Mouse (Mus musculus): ENCODE measurements around the gene 4930556J24Rik.
"Not testable (repeated sequence)": the region's sequence is repeated elsewhere in the genome, so short reads cannot be mapped to it uniquely, and the experiment has no call there.

The 4930556J24Rik gene

DNA sequence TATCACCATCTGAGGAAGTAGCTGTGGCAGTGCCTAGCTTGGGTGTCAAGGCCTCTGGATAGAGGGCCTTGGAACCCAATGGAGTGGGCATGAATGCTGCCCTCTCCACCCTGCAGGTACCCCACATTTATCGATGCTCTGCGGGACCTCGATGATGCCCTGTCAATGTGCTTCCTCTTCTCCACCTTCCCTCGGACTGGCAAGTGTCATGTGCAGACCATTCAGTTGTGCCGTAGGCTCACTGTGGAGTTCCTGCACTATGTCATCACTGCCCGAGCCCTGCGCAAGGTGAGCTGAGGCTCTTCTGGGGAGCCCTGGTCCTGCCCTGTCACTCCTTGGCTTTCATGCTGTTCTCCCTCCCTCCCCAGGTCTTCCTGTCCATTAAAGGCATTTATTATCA lies 3.5 kb downstream of the 4930556J24Rik start:
- no peak for DNase-seq (ENCODE audit: low read depth, low spot score)

DNA sequence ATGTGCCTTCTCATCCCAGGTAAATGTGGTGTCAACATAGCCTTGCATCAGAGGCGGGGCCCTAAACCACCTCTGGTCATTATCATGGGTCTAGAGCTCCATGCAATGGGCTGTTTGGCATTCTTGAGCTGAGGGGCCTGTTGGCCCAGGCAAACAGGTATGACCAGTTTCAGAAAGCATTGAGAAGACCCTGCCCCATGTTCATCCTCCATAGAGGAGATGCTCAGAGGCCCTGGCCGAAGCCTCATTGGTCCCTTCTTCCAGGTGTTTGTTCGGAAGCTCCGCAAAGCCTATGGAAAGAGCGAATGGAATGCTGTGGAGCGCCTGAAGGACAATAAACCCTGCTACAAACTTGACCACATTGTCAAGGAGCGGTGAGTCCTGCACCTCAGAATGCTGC lies 6.2 kb downstream of the 4930556J24Rik start:
- no peak for DNase-seq (ENCODE audit: low read depth, low spot score)

DNA sequence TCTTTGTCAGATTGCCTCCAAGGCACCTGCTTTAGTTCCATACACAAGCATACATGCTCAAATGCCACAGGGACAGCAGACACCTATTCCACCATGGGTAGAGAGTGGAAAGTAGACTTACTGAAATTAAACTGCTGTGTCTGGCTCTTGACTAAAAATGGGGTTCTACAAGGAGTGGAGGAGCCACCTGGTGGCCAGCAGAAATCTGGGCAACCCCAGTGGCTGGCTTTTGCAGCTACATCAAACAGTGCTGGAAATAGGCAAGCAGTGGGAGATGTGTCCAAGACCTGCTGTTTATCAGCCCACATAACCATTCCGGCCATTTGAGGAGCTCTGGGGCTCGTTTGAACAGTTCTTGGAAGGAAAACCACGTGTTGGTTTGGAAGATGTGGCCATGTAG lies 6.7 kb downstream of the 4930556J24Rik start:
- DNase-seq (ENCODE audit: low read depth, low spot score): no peak

DNA sequence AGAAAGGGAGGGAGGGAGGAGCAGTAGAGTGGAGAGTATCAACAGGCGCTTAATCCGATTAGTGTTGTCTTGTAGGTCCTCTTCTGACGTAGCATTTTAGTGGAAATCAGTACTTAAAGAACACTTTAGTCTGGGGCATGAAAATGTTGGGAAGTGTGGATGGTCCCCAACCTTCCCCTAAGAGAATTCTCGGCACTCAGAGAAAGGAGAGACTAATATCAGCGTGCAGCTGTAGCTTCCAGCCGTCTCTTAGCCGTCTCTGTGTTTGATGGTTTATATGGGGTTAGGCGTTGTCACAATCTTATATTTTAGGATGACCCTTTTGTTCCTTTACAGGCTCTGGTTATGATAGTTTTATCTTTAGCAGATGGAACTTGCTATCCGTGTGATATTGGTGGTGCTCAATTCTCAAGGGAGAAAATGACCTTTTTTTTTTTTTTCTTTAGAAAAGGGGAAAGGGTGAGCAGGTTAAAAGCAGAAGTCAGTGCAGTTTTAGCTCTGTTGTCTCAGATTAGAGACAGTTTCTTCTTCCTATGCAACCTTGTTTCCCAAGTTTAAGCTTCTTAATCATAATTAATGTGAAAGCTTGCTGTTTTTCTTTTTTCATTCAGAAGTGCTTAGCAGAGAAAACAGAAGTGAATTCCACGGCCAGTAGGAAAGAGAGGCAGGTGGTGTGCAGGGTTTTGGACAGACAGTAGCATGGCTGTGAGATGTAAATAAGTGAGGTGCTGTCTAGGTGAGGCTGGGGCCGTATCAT lies 12.0 kb downstream of the 4930556J24Rik start:
- DNase-seq (ENCODE audit: low read depth, low spot score): no peak

DNA sequence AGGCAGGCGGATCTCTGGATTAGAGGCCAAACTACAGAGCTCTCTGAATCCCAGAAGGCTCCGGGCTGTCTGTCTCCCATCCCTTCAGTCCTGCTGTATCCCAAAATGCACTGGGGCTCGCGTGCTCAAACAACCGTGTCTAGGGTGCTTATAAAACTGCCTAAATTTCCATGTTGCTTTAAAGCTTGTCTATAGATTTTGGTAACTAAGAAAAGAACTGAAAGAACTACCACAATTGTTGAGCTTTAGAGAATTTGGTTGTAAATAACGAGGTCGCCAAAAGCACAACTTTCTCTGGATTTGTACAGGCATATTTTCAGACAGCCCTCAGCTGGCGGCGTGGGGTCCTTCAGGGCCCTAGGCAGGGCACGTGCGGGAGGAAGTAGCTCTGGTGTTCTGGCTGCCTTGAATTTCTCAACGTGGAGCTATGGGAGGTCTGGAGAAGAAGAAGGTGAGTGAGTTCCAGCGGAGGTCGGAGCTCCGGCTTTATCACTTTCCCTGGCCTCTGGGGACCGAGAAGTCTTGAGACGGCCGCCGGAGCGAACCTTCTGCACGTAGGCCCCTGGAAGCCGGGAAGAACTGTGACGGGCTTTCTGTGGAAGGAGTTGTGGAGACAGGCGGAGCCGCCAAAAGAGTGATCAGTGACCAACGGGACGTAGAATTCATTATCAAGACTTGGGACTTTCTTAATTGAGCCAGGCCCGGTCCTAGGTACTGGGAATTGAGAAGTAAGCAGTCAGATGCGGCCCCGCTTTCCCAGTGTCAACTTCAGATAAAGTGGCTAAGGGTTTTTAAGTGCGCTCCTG lies 12.8 kb downstream of the 4930556J24Rik start, which contains the start of gene Pes1:
Gene Pes1, plus strand, starts transcription at position 366 of the 806 bp plus-strand sequence.
- peak; percentile 77 for DNase-seq (ENCODE audit: low read depth, low spot score)

DNA sequence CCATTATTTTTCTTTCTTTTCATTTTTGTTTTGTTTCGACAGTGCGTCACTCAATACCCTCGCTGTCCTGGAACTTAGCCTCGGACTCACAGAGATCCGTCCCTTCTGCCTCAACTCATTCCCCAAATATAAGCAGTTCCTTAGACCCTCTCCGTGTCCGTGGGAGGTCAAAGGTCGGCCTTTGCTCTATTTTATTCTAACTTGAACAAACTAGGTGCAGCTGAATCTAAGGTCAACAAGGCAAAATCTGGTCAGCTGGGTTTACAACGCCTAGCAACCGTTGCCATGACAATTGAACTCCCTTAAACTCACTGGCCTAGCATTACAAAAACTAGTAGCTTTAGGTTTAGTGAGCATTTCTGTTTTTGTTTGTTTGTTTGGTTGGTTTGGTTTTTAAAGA lies 13.4 kb downstream of the 4930556J24Rik start:
- no peak for DNase-seq (ENCODE audit: low read depth, low spot score)

DNA sequence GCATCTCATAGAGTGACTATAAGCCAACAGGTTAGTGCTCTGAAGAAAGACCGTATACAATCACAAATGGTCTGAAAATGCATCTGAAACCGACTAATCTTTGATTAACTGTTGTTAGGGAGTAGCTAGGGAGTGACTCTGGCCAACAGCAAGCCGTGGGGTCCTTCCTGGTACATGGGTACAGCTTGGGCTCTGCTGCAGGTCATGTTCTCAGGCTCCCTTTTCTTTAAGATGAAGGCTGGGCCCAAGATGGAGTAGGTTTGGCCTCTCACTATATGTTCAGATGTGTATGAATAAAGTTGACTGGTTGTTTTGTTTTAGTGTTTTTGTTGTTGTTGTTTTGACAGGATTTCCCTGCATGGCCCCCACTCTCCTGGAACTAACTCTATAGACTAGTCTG lies 14.8 kb downstream of the 4930556J24Rik start:
- no peak for DNase-seq (ENCODE audit: low read depth, low spot score)

DNA sequence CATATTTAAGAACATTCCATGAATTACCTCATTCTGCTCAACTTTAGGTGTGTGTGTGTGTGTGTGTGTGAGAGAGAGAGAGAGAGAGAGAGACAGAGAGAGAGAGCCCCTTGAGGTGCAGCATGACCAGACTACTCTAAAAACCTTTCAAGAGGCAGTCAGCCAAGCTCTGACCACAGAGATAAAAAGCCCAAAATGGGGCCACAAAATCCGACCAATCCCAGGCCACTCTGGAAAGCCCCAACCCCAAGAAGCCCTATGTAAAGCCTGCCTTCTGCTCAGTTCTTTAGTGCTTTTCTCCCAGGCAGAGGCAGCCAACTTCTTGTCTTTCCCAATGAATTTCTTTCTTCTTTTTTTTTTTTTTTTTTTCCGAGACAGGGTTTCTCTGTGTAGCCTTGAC lies 15.7 kb downstream of the 4930556J24Rik start:
- DNase-seq (ENCODE audit: low read depth, low spot score): no peak

DNA sequence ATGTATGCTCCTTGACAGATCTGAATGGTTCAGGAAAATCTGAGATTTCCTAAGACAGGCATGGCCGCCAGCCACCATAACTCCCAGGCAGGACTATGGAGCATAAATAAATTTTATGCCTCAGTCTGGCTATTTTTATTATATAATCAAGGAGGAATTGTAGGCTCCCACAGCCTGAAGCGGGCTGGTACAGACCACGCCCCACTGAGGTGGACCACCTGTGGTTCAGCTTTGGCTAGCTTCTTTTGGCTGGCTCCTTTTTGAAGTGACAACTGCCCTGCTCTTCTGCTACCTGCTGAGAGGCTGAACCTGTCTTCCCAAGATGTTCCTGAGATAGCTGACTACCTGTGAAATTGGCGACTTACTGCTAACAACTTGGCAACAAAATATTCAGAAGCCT lies 21.2 kb downstream of the 4930556J24Rik start:
- not testable (repeated sequence) for DNase-seq (ENCODE audit: low read depth, low spot score)

DNA sequence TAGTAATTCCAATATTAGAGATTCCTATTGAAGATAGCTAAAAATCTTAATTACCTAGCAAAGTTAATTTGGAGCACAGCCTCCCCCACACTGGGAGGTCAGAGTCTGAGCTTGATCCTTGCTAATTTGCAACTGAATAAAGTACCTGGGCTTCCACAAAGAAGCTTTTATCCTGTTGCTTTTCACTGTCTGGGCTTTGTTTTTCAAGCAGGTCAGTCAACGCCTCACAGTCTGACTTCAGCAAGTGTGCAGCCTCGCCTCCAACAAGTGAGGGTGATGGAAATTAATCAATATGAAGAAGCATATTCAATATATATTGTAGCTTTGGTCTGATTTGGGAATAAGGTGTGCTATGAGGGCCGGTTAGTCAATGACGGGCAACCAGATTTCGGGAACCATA lies 21.7 kb downstream of the 4930556J24Rik start:
- DNase-seq (ENCODE audit: low read depth, low spot score): not testable (repeated sequence)

DNA sequence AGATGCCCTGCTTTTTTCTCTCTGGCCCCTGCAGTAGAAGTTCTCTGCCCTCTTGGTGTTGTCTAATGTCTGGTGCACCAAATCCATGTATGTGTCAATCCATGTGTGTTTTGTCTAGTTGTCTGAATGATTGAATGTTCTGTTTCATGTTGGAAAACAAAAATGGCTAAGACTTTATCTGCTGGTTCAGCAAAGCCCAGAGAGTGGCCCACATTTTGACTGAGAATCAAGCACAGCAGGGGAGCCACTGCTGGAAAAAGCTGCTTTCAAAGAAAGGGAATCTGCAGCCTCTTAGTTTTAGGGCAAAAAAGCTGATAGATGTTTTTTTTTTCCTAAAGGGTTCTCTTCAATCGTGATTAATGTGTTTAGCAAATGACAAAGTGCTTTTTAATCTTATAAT lies 30.2 kb downstream of the 4930556J24Rik start:
- no peak for DNase-seq (ENCODE audit: low read depth, low spot score)

DNA sequence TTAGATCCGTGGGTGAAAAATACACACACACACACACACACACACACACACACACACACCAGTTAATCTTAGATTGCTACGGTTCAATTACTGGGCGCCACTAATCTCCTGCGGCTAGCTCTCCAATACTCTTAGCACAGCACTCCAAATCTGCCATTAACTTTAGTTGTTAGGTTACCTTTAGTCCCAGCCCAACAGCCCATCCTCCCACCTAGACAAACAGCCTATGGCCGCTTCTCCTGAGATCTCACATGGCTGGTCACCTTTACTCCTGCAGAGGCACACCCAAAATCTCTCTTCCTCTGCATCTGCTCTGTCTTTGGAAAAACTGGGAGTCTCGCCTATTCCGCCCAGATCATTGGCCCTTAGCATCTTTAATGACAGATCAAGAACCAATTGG lies 35.2 kb downstream of the 4930556J24Rik start:
- DNase-seq (ENCODE audit: low read depth, low spot score): no peak

DNA sequence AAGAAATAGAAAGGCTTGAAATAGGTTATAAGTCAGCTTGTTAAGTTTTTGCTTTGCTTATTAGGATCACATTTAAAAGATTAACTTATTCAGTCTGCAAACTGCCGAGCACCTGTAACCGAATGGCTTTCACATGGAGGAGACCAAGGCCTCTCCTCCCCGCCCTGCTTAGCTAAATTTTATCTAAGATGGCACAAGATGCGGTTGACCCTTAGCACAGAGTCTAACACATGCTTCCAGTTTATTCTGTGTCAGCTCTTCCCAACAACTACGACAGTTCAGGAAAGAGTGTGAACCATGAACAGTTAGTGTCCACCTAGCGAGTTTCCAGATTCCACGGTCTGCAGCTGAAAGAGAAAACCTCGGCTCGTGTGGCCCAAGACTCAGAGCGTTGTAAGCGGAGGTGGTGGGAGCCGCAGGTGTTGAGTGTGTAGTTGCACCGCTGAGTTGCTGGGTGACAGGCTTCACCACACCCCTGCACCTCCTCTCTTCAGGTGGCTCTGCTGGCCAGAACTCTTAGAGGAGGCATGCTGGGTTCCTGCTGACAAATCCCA lies 39.2 kb downstream of the 4930556J24Rik start:
- no peak for DNase-seq (ENCODE audit: low read depth, low spot score)

DNA sequence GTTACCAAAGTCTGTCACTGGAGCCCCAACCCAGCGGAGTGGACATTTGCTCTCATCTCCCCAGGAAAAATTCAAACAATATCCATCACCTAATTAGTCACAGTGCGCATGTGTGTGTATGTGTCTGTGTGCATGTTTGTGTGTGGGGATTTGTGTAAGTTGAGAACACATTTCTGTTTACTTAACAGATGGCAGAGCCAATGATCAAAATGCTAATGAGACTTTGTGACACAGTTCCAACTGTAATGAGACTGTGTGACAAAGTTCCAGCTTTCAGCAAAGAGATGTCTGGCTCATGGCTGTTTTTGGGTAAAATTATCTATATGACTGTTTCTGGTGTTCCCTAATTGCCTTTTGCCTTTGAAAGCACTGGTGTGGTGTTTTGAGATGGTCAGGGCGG lies 40.3 kb downstream of the 4930556J24Rik start:
- no peak for DNase-seq (ENCODE audit: low read depth, low spot score)

DNA sequence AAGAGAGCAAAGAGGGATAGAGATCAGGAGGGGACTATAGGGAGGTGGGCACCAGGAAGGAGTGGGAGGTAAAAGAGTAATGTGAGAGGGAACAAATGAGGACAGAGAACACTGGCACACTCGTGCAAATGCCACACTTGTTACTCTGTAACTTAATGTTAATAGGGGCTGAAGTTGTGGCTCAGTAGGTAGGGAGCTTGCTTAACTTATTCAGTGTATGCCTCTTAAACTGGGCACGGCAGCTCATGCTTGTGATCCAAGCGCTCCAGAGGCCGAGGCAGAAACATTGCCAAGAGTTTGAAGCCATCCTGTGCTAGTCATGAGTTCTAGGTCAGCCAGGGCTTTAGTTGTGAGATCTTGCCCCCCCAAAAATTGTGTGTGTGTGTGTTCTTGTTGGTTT lies 41.4 kb downstream of the 4930556J24Rik start:
- no peak for DNase-seq (ENCODE audit: low read depth, low spot score)

DNA sequence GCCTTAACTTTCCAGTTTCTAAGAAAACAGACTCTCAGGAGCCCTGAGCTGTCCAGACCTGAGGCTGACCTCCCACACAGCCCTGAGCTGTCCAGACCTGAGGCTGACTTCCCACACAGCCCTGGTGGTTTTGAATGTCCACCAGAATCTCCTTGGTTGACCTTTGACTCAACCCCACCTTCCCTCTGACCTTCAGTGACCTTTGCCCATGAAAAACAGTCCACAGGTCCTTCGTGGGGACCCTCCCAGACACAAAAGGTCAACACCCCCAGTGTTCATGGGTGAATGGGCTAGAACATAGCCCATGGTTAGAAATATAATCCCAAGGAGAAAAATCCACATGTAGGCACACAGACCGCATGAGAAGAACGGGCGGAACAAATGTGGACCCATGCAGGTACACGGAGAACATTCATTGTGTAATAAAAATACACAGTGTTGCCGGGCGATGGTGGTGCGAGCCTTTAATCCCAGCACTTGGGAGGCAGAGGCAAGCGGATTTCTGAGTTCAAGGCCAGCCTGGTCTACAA lies 42.8 kb downstream of the 4930556J24Rik start:
- no peak for DNase-seq (ENCODE audit: low read depth, low spot score)

DNA sequence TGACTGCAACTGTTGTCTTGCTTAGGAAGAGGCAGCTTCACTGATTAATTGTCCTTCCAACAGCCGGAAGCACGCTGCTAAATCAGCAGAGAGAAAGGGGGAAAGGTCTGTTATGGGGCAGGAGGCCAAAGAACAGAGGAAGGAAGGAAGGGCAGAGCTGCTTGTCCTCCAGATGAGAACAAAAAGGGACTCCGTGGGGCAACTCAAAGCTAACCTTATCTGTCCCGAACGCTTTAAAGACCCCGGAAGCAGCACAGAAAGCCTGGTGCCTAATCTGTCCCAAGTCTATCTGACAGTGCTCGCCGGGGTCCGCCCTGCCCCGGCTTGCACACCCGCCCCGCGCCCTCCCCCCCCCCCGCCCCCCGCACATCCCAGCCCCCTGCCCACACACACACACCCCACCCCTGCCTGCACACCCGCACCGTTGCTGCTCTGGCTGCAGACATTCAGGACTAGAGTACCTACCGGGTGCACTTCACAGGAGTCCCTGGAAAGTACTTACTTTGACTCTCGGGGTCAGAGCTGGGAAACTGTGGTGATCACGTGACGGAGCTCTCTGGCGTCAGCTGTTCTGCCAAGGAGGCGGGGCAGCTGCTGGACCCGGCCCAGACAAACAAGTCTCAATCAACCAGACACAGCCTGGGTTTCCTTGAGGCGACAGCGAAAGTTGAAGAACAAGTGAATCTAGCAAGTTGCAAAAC lies 44.9 kb downstream of the 4930556J24Rik start, which contains the start of gene Tcn2:
Gene Tcn2, minus strand, starts transcription at position 649 of the 701 bp plus-strand sequence.
- peak; percentile 75 for DNase-seq (ENCODE audit: low read depth, low spot score)

DNA sequence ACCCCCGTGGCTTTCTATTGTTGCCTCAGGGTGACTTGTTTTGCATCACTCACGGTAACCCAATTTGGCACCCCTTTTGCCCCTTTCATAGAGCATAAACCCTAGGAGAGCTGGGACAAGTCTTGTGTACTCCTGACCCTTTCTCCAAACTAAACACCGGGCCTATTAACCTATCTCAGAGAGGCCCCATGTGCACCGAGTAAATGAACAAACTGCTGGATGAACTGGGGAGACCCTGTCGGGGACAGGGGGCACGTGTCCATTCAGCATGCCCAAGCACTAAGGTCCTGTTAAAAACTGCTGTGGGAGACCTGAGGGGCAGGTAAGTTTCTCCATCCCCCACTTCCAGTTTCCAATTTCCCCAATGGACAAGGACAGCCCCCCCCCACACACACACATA lies 45.6 kb downstream of the 4930556J24Rik start:
- no peak for DNase-seq (ENCODE audit: low read depth, low spot score)

DNA sequence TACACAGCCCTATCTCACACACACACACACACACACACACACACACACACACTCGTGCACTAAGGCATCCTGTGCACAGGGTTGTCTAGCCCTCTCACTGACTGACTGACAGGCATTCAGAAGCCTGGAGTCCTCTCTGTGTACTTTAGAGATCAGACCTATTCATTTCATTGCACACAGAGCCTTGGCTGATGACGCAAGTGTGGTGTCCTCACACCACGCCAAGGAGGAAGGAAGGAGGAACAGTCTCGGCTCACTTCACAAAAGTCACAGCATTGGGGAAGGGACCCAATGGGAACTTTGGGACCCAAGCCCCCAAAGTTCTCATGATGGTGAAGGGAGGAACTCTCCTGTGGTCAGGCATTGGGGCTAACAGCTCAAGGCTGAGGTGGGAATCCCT lies 46.6 kb downstream of the 4930556J24Rik start:
- DNase-seq (ENCODE audit: low read depth, low spot score): no peak

DNA sequence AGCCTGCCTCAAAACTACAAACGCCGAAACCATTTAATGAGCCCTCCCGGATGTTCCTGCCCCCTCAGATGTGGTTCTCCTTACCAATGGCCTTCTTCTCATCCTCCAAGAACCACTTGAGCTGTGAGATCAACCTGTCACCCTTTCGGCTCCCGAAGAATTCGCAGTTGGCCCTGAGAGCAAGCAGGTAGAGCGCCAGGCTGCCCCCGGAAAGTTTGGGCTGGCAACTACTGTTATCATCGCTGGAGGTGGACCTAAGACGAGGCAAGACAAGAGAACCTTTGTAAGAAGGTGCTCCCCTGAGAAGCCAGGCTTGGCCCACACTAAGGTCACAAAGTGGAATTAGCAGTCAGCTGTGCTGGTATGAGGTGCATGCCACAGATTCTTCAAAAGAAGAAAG lies 50.7 kb downstream of the 4930556J24Rik start:
- DNase-seq (ENCODE audit: low read depth, low spot score): no peak

DNA sequence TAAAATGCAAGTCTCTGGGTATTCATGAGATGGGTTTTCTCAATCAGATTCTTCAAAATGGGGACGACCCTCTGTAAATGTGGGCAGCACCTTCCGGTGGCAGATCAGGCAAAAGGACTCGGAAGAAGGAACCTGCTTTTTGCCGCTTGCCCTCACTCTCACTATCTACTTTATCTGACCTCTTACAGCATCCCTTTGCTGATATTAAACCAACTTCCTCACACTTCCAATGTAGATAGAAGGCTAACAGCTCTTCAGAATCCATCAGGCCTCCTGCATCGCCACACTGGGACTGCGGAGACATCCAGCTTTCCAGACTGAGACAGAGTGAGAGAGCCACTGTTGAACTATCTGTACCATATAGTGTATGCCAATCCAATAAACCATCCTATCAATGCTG lies 53.8 kb downstream of the 4930556J24Rik start:
- DNase-seq (ENCODE audit: low read depth, low spot score): no peak

DNA sequence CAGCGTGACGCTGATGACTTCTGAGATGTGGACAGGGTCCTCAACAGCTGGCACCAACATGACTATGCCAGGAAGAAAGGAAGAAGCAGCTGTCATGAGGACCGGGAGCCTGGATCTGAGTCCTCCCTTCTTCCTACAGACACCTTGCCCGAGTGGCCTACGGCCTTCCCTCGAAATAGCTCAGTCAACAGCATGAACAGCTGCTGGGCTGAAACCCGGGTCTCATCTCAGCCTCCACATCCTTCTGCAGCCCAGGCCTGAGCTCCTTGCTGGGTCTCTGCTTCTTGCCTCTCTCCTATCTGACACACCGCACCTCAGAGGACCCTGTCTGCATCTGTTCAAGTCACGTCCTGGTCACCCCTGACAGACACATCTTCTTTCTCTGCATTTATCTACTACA lies 54.5 kb downstream of the 4930556J24Rik start:
- no peak for DNase-seq (ENCODE audit: low read depth, low spot score)

All from embryo, embryonic 11.5 days (tissue).